Mouse (Mus musculus) embryonic facial prominence, embryonic 13.5 days (tissue): ENCODE measurements at regions not wholly inside any gene's neighbourhood (a gene's known extent, or its start where the extent isn't known, plus 50 kb on each side); places are given as distances from the start of the nearest gene placed in this dataset.
A peak's percentile ranks its signal among the peaks of the same experiment; 100 is the strongest.

Experiments used
- ATAC-seq: fragments of 200-750 bp; cut with Nextera tagmentation; 2 replicates; pipeline ENCODE4 v1.8.0; 2017; ENCODE audit warnings: low read depth; ENCODE audit not compliant: insufficient number of reproducible peaks, insufficient read depth, low FRiP score, low TSS enrichment
- H3K27ac ChIP-seq: fragments of 300-500 bp; sonication (generic); 2 replicates; pipeline ENCODE4 v1.5.1; 2015; ENCODE audit warnings: moderate library complexity, mild to moderate bottlenecking, inconsistent platforms
- H3K27me3 ChIP-seq: fragments of 300-500 bp; sonication (generic); 2 replicates; pipeline ENCODE4 v1.6.1; 2015; ENCODE audit warnings: mild to moderate bottlenecking, inconsistent platforms
- H3K36me3 ChIP-seq: fragments of 300-500 bp; sonication (generic); 2 replicates; pipeline ENCODE4 v1.6.1; 2015; ENCODE audit warnings: mild to moderate bottlenecking, inconsistent platforms
- H3K4me1 ChIP-seq: fragments of 300-500 bp; sonication (generic); 2 replicates; pipeline ENCODE4 v1.6.1; 2015; ENCODE audit warnings: inconsistent platforms
- H3K4me2 ChIP-seq: fragments of 300-500 bp; sonication (generic); 2 replicates; pipeline ENCODE4 v1.6.1; 2015; ENCODE audit warnings: moderate library complexity, mild to moderate bottlenecking, inconsistent platforms
- H3K4me3 ChIP-seq: fragments of 300-500 bp; sonication (generic); 2 replicates; pipeline ENCODE4 v1.5.1; 2015; ENCODE audit warnings: mild to moderate bottlenecking, inconsistent platforms
- H3K9ac ChIP-seq: fragments of 300-500 bp; sonication (generic); 2 replicates; pipeline ENCODE4 v1.6.1; 2015; ENCODE audit warnings: mild to moderate bottlenecking, inconsistent platforms
- H3K9me3 ChIP-seq: fragments of 300-500 bp; sonication (generic); 2 replicates; pipeline ENCODE4 v1.6.1; 2016; ENCODE audit warnings: inconsistent platforms
- WGBS: fragments of 180-500 bp; shearing (Covaris S2); methylation state at CpG from one replicate; pipeline ENCODE4 v1.1.7; 2015; ENCODE audit warnings: mixed read lengths; 5-methylcytosine and 5-hydroxymethylcytosine counted together

- no peaks in the 10 kb centered on the region for H3K27me3 ChIP-seq
- H3K36me3 ChIP-seq: no peaks in the 10 kb centered on the region
- H3K27ac ChIP-seq: no peak overlapping the region
- no peak overlapping the region for H3K4me2 ChIP-seq
- no peak for ATAC-seq
- no peaks in the 10 kb centered on the region for H3K9me3 ChIP-seq
- no peak overlapping the region for H3K9ac ChIP-seq
- WGBS: 93% methylated on average over 6 of the region's 6 CpGs
- no peaks in the 10 kb centered on the region for H3K4me1 ChIP-seq
- no peak overlapping the region for H3K4me3 ChIP-seq
These were observed 129.6 kb downstream of the Zfp281 start for GRCm38 (mm10) chr1:136754286-136754685.

DNA sequence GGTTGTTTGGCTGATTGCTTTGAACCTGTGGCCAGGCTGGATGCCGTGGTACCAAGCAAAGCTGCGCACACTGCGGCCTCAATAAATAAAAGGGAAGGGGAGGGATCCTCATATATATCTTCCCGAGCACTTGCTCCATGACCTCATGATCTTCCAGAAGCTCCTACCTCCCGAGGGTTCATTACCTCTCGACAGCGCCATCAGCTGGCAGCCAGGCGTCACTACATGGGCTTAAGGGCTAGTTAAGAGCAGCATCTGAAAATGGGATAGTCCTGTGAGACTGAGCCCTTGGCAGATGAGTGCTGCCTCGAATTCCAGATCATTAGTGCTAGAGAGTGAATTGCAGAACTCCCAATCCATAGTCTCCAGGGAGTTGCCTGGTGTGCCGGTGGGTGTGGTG is 134.0 kb downstream of the Zfp281 start:
- ATAC-seq: no peak

DNA sequence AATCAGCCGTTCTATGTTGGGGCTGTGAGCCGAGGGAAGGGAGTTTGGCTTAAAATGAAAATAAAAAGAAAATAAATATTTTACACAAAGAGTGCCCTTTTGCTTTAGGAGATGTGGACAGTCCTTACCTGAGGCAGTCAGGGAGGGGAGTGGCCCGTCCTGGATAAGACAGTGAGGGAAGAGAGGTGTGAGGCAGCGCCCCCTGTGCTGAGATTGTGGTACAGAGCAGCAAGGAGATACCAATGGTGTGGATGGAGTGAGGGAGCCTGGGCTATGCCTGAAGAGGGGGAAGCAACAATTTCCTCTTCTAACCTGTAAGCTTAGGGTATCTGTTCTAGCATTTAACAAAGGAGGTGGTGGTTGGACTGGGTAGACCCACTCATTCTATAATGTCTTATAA is 134.5 kb downstream of the Zfp281 start:
- ATAC-seq: no peak; the same call in 1 of the 2 replicates
- H3K27me3 ChIP-seq: no peaks in the 10 kb centered on the region
- no peak overlapping the region for H3K4me3 ChIP-seq
- no peak overlapping the region for H3K27ac ChIP-seq
- no peaks in the 10 kb centered on the region for H3K9me3 ChIP-seq
- WGBS: 74% methylated on average over 4 of the region's 4 CpGs
- no peak overlapping the region for H3K9ac ChIP-seq
- H3K4me1 ChIP-seq: no peaks in the 10 kb centered on the region
- no peak overlapping the region for H3K4me2 ChIP-seq
- no peaks in the 10 kb centered on the region for H3K36me3 ChIP-seq

More for the DNA sequence above, 134.0 kb downstream of the Zfp281 start:
- H3K4me2 ChIP-seq: no peak overlapping the region
- no peaks in the 10 kb centered on the region for H3K27me3 ChIP-seq
- no peak overlapping the region for H3K27ac ChIP-seq
- no peak overlapping the region for H3K4me3 ChIP-seq
- H3K36me3 ChIP-seq: no peaks in the 10 kb centered on the region
- no peaks in the 10 kb centered on the region for H3K4me1 ChIP-seq
- no peak overlapping the region for H3K9ac ChIP-seq
- 67% methylated on average over 10 of the region's 10 CpGs for WGBS
- no peaks in the 10 kb centered on the region for H3K9me3 ChIP-seq

DNA sequence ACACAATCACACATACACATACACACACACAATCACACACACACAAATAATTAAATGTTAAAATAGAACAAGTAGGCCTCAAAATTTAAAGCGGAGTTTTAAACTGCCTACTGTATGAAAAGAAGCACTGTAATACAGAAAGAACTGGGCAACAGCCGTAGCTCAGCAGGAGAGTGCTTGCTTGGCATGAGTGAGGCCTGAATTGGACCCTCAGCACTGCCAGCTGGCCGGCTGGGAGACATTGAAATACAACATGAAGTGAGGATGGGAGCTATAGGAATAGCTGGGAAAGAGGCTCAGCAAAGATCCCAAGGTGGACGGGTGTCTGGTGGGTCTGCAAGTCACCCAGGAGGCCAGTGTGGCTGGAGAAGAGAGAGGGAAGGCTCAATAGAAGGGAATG is 136.8 kb downstream of the Zfp281 start:
- Histone ChIP-seq H3K4me2 (no peak overlapping the region), H3K36me3 (no peaks in the 10 kb centered on the region), H3K9ac (no peak overlapping the region), H3K27ac (no peak overlapping the region), H3K4me1 (no peaks in the 10 kb centered on the region), H3K4me3 (no peak overlapping the region), H3K27me3 (no peaks in the 10 kb centered on the region), H3K9me3 (no peaks in the 10 kb centered on the region)
- WGBS: 84% methylated on average over 4 of the region's 4 CpGs
- ATAC-seq: no peak

DNA sequence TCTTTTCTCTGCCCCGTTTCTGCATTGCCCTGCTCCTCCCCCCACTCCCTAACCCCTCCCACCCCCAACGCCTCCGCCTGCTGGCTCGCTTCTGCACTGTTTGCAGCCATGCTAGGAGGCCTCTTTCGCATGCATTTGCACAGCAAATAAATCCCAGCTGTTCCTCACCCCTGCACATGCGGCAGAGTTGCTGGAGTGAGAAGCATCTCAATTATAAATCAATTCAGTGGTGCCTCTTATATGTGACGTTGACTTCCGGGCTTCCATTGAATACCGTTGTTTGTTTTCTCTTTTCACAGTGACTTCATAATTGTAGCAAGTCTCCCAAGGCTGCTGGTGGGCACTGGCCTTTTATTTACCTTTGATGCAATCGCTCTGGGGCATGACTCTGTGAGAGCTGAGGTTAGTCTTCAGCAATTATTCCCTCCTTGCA is 144.3 kb downstream of the Zfp281 start:
- WGBS: 1% methylated on average over 10 of the region's 10 CpGs
- H3K27ac ChIP-seq: peak overlapping the region; percentile 66
- H3K9ac ChIP-seq: peak overlapping the region; percentile 12; the same call in 1 of the 2 replicates
- no peak overlapping the region for H3K4me3 ChIP-seq
- H3K36me3 ChIP-seq: no peaks in the 10 kb centered on the region
- peaks cover 15% of the 10 kb centered on the region for H3K4me1 ChIP-seq
- H3K9me3 ChIP-seq: 0 out of 2 replicates have a peak, but pooled peaks cover 2% of the 10 kb centered on the region
- no peaks in the 10 kb centered on the region for H3K27me3 ChIP-seq
- H3K4me2 ChIP-seq: peak overlapping the region; percentile 51
- peak; percentile 86 for ATAC-seq

- H3K36me3 ChIP-seq: no peaks in the 10 kb centered on the region
- no peak overlapping the region for H3K4me3 ChIP-seq
- 89% methylated on average over 6 of the region's 6 CpGs for WGBS
- no peak overlapping the region for H3K4me2 ChIP-seq
- H3K27ac ChIP-seq: no peak overlapping the region
- no peak overlapping the region for H3K9ac ChIP-seq
- 0 out of 2 replicates have a peak, but pooled peaks cover 2% of the 10 kb centered on the region for H3K9me3 ChIP-seq
- ATAC-seq: no peak
- H3K27me3 ChIP-seq: no peaks in the 10 kb centered on the region
- peaks cover 9% of the 10 kb centered on the region for H3K4me1 ChIP-seq
These were observed 149.0 kb downstream of the Zfp281 start for GRCm38 (mm10) chr1:136773743-136774142.

DNA sequence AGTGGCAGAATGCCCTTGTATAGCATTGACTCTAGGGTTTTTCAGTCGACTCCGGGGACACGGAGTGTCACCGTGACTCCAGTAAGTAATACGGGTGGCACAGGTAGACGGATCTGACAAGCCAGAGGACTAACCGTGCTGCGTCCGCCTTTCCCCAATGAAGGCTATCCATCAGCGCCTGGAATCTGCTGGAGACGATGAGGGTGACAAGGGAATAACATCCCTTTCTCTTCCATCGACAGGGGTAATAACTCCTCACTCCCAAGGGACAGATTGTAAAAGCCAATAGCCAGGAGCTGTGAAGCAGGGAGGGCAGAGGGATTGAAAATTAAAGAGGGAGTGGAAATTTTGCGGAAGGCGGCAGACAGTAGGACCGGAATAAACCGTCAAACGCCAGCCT is 151.5 kb downstream of the Zfp281 start:
- no peak overlapping the region for H3K9ac ChIP-seq
- H3K9me3 ChIP-seq: 0 out of 2 replicates have a peak, but pooled peaks cover 2% of the 10 kb centered on the region
- no peak for ATAC-seq
- peaks cover under 1% of the 10 kb centered on the region; the same call in 1 of the 2 replicates for H3K4me1 ChIP-seq
- H3K4me3 ChIP-seq: no peak overlapping the region
- H3K27ac ChIP-seq: no peak overlapping the region
- no peak overlapping the region for H3K4me2 ChIP-seq
- no peaks in the 10 kb centered on the region for H3K36me3 ChIP-seq
- WGBS: 80% methylated on average over 17 of the region's 17 CpGs
- H3K27me3 ChIP-seq: no peaks in the 10 kb centered on the region

- no peak overlapping the region for H3K9ac ChIP-seq
- H3K9me3 ChIP-seq: 0 out of 2 replicates have a peak, but pooled peaks cover 2% of the 10 kb centered on the region
- H3K4me3 ChIP-seq: no peak overlapping the region
- no peaks in the 10 kb centered on the region for H3K36me3 ChIP-seq
- peaks cover 13% of the 10 kb centered on the region for H3K4me1 ChIP-seq
- no peak overlapping the region for H3K4me2 ChIP-seq
- 70% methylated on average over 20 of the region's 20 CpGs for WGBS
- H3K27ac ChIP-seq: no peak overlapping the region
- H3K27me3 ChIP-seq: no peaks in the 10 kb centered on the region
- no peak for ATAC-seq
These were observed 152.7 kb downstream of the Zfp281 start for GRCm38 (mm10) chr1:136777263-136777980.

DNA sequence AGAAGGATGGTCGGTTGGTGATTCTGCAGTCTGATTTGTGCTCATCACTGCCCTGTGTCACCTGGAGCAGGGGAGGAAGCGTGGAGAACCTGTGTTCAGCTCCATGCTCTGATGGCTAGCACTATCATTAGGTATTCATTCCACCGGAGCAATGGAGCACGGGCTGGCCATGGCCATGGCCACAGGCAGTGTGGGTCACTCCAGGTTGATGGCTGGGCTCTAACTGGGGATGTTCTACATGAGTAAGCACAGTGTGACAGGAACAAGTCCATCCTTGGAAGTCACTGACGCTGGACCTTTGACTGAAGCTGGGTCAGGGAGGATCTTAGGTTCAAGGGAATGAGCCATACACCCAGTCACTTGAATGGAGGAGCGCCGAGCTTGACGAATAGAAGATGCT is 154.7 kb downstream of the Zfp281 start:
- no peak for ATAC-seq
- Histone ChIP-seq H3K9me3 (no peaks in the 10 kb centered on the region), H3K4me3 (no peak overlapping the region), H3K9ac (no peak overlapping the region), H3K36me3 (no peaks in the 10 kb centered on the region), H3K4me2 (no peak overlapping the region), H3K27ac (no peak overlapping the region), H3K4me1 (peaks cover 16% of the 10 kb centered on the region), H3K27me3 (no peaks in the 10 kb centered on the region)
- 83% methylated on average over 8 of the region's 8 CpGs for WGBS

DNA sequence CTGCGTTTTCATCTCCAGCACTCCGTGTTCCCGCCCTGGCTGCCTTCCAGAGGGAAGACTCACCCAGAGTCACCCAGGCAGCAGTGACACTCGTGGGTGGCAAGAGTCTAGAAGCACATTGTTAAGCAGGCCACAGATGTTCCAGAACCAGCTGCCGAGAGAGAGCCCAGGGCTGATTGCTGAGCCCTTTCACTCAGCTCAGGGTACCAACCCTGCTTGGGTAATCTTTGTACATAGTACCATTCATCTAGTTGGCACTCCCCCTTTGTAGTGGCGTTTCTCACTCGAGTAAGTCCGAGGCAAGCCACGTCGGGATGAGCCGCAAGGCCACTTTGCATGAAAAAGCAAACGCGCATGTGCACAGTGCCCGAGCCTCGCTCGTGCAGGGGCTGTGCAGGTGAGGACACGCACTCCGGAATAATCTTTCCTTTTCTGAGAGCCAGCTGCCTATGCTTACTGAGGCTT is 156.9 kb downstream of the Zfp281 start:
- 0 out of 2 replicates have a peak overlapping the region, but pooled peaks have one; percentile 5 for H3K27ac ChIP-seq
- 41% methylated on average over 18 of the region's 18 CpGs for WGBS
- no peaks in the 10 kb centered on the region for H3K9me3 ChIP-seq
- no peaks in the 10 kb centered on the region for H3K27me3 ChIP-seq
- H3K4me2 ChIP-seq: peak overlapping the region; percentile 48
- no peaks in the 10 kb centered on the region for H3K36me3 ChIP-seq
- H3K4me3 ChIP-seq: peak overlapping the region; percentile 23; the same call in 1 of the 2 replicates
- no peak overlapping the region for H3K9ac ChIP-seq
- H3K4me1 ChIP-seq: peaks cover 16% of the 10 kb centered on the region
- peak; percentile 59; the same call in 1 of the 2 replicates for ATAC-seq

DNA sequence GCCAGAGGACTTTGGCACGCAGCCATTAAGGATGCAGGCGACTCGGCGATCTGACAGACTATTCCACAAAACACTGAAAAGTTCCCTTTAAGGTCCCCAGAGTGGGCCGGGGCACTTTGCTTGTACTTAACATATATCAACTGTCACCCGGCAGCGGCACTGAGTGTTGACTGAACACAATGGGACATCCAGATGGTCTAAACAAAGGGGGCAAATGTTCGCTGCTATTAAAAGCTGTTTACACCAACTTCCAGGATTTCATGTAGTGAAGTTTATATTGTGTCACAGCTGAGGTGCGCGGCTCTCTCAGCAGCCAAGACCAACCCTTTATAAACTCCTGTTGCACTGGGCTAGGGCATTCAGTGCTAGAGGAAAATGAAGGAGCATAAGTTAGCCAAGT is 157.6 kb downstream of the Zfp281 start:
- WGBS: 47% methylated on average over 10 of the region's 10 CpGs
- 0 out of 2 replicates have a peak overlapping the region, but pooled peaks have one; percentile 5 for H3K27ac ChIP-seq
- no peak for ATAC-seq

GRCm38 (mm10) chr1:136784178-136784577 is 159.5 kb downstream of the Zfp281 start:
- no peak for ATAC-seq
- Histone ChIP-seq H3K9ac (no peak overlapping the region), H3K27me3 (no peaks in the 10 kb centered on the region), H3K4me1 (peaks cover 16% of the 10 kb centered on the region), H3K9me3 (no peaks in the 10 kb centered on the region), H3K27ac (no peak overlapping the region), H3K4me2 (no peak overlapping the region), H3K4me3 (no peak overlapping the region), H3K36me3 (no peaks in the 10 kb centered on the region)
- WGBS: 57% methylated on average over 9 of the region's 9 CpGs

More for the DNA sequence above, 157.6 kb downstream of the Zfp281 start:
- Histone ChIP-seq H3K4me2 (peak overlapping the region; percentile 48), H3K9me3 (no peaks in the 10 kb centered on the region), H3K36me3 (no peaks in the 10 kb centered on the region), H3K9ac (no peak overlapping the region), H3K27me3 (no peaks in the 10 kb centered on the region), H3K4me3 (peak overlapping the region; percentile 23; the same call in 1 of the 2 replicates), H3K4me1 (peaks cover 16% of the 10 kb centered on the region)
